Mouse (Mus musculus) MEL (cell line): ENCODE results near the gene Gm13539. TPM values are rescaled to one million over a fixed set of nuclear protein-coding genes. Genes with fewer than 3 reads are reported as not detected.

Experiments
- DNase-seq: peaks from one replicate; pipeline ENCODE4 v3.0.0; 2011; ENCODE audit warnings: low read depth, low spot score
- H3K27ac ChIP-seq: 2 replicates; pipeline ENCODE4 v1.5.1; 2012; ENCODE audit warnings: low read depth, mild to moderate bottlenecking, control low read depth, low read length, moderate library complexity; ENCODE audit not compliant: control insufficient read depth
- H3K27me3 ChIP-seq, 2 experiments: fragments of 150-350 bp in 1 of 2; sonication (generic) in 1 of 2; 2 replicates each; pipeline ENCODE4 v1.6.1; 2012; ENCODE audit warnings: low read length in 2 of 2, mild to moderate bottlenecking in 2 of 2, improper control_type of control experiment in 1 of 2, moderate library complexity in 1 of 2; ENCODE audit not compliant: insufficient read depth in 2 of 2, control insufficient read depth in 1 of 2
- H3K36me3 ChIP-seq, 2 experiments: 2 replicates each; pipeline ENCODE4 v1.6.1; 2012 to 2014; ENCODE audit warnings: low read length in 2 of 2, improper control_type of control experiment in 1 of 2, inconsistent platforms in 1 of 2, mild to moderate bottlenecking in 1 of 2; ENCODE audit not compliant: insufficient read depth in 2 of 2, control insufficient read depth in 1 of 2
- H3K4me1 ChIP-seq, 2 experiments: fragments of 150-350 bp in 1 of 2; sonication (generic) in 1 of 2; 2 replicates each; pipeline ENCODE4 v1.6.1; 2012; ENCODE audit warnings: low read length in 2 of 2, improper control_type of control experiment in 1 of 2, mild to moderate bottlenecking in 1 of 2; ENCODE audit not compliant: insufficient read depth in 2 of 2, control insufficient read depth in 1 of 2
- H3K4me3 ChIP-seq, 2 experiments: fragments of 150-350 bp in 1 of 2; sonication (generic) in 1 of 2; 2 replicates each; pipeline ENCODE4 v1.5.1; 2012; ENCODE audit warnings: low read depth in 2 of 2, low read length in 2 of 2, mild to moderate bottlenecking in 2 of 2, moderate library complexity in 2 of 2, control low read depth in 1 of 2, improper control_type of control experiment in 1 of 2; ENCODE audit not compliant: control insufficient read depth in 1 of 2, insufficient read depth in 1 of 2
- H3K79me2 ChIP-seq: 2 replicates; pipeline ENCODE4 v1.6.1; 2012; ENCODE audit warnings: mild to moderate bottlenecking, low read length, moderate library complexity; ENCODE audit not compliant: control insufficient read depth, poor library complexity, insufficient read depth
- H3K9ac ChIP-seq: 2 replicates; pipeline ENCODE4 v1.6.1; 2012; ENCODE audit warnings: low read depth, mild to moderate bottlenecking, control low read depth, low read length, moderate library complexity; ENCODE audit not compliant: control insufficient read depth, poor library complexity, severe bottlenecking
- H3K9me3 ChIP-seq: fragments of 150-350 bp; sonication (generic); replicated peaks from 2 replicates; pipeline ENCODE4 v1.6.1; 2012; ENCODE audit warnings: mild to moderate bottlenecking, low read length, improper control_type of control experiment, moderate library complexity; ENCODE audit not compliant: insufficient read depth
- CTCF ChIP-seq, 3 experiments: IDR thresholded peaks in 2 of 3; conservative IDR thresholded peaks in 1 of 3; 2 replicates each; pipeline ENCODE4 v1.5.1; 2011 to 2012; ENCODE audit warnings: low read length in 3 of 3, low read depth in 2 of 3, mild to moderate bottlenecking in 2 of 3, improper control_type of control experiment in 1 of 3, inconsistent platforms in 1 of 3, mixed read lengths in 1 of 3, moderate library complexity in 1 of 3; ENCODE audit not compliant: control insufficient read depth in 1 of 3, insufficient read depth in 1 of 3, poor library complexity in 1 of 3, severe bottlenecking in 1 of 3
- E2F4 ChIP-seq: IDR thresholded peaks from 2 replicates; pipeline ENCODE4 v1.6.1; 2011; ENCODE audit warnings: low read depth, low read length, improper control_type of control experiment, borderline replicate concordance
- ELF1 ChIP-seq: IDR thresholded peaks from 2 replicates; pipeline ENCODE4 v1.6.1; 2014; ENCODE audit warnings: low read depth, mild to moderate bottlenecking, inconsistent platforms, low read length, improper control_type of control experiment, moderate library complexity
- EP300 ChIP-seq, 2 experiments: IDR thresholded peaks; 2 replicates each; pipeline ENCODE4 v1.6.1; 2011; ENCODE audit warnings: improper control_type of control experiment in 2 of 2, low read length in 2 of 2, low read depth in 1 of 2, mild to moderate bottlenecking in 1 of 2
- ETS1 ChIP-seq: IDR thresholded peaks from 2 replicates; pipeline ENCODE4 v1.6.1; 2012; ENCODE audit warnings: low read depth, mild to moderate bottlenecking, inconsistent platforms, low read length, improper control_type of control experiment, moderate library complexity
- GATA1 ChIP-seq: IDR thresholded peaks from 2 replicates; pipeline ENCODE4 v1.6.1; 2011; ENCODE audit warnings: low read depth, low read length, improper control_type of control experiment
- HCFC1 ChIP-seq: IDR thresholded peaks from 2 replicates; pipeline ENCODE4 v1.6.1; 2012; ENCODE audit warnings: low read depth, mild to moderate bottlenecking, inconsistent platforms, low read length, improper control_type of control experiment, moderate library complexity
- JUND ChIP-seq: IDR thresholded peaks from 2 replicates; pipeline ENCODE4 v1.6.1; 2011; ENCODE audit warnings: low read depth, mild to moderate bottlenecking, improper control_type of control experiment, low read length
- KAT2A ChIP-seq: conservative IDR thresholded peaks from 2 replicates; pipeline ENCODE4 v1.6.1; 2012; ENCODE audit warnings: low read depth, low read length, improper control_type of control experiment, inconsistent platforms
- MAZ ChIP-seq: IDR thresholded peaks from 2 replicates; pipeline ENCODE4 v1.6.1; 2012; ENCODE audit warnings: low read depth, mild to moderate bottlenecking, inconsistent platforms, low read length, improper control_type of control experiment
- MEF2A ChIP-seq: IDR thresholded peaks from 2 replicates; pipeline ENCODE4 v1.6.1; 2014; ENCODE audit warnings: low read depth, mild to moderate bottlenecking, inconsistent platforms, low read length, improper control_type of control experiment; ENCODE audit not compliant: poor library complexity, insufficient replicate concordance, severe bottlenecking; ENCODE audit errors: extremely low read depth
- MXI1 ChIP-seq: IDR thresholded peaks from 2 replicates; pipeline ENCODE4 v1.6.1; 2011; ENCODE audit warnings: mild to moderate bottlenecking, low read depth, low read length, improper control_type of control experiment
- MYB ChIP-seq: IDR thresholded peaks from 2 replicates; pipeline ENCODE4 v1.6.1; 2011; ENCODE audit warnings: mild to moderate bottlenecking, low read depth, low read length, improper control_type of control experiment
- POLR2A ChIP-seq, 2 experiments: IDR thresholded peaks; 2 replicates each; pipeline ENCODE4 v1.6.1; 2011 to 2012; ENCODE audit warnings: low read length in 2 of 2, mild to moderate bottlenecking in 2 of 2, control low read depth in 1 of 2, improper control_type of control experiment in 1 of 2, low read depth in 1 of 2, moderate library complexity in 1 of 2; ENCODE audit not compliant: control insufficient read depth in 1 of 2, insufficient read depth in 1 of 2, poor library complexity in 1 of 2
- POLR2AphosphoS2 ChIP-seq: IDR thresholded peaks from 2 replicates; pipeline ENCODE4 v1.6.1; 2011; ENCODE audit warnings: low read length, improper control_type of control experiment
- POLR2AphosphoS5 ChIP-seq: IDR thresholded peaks from 2 replicates; pipeline ENCODE4 v1.6.1; 2012; ENCODE audit warnings: low read depth, borderline replicate concordance, mild to moderate bottlenecking, inconsistent platforms, low read length, moderate library complexity, mixed read lengths
- RAD21 ChIP-seq: IDR thresholded peaks from 2 replicates; pipeline ENCODE4 v1.6.1; 2011; ENCODE audit warnings: mild to moderate bottlenecking, low read depth, low read length, improper control_type of control experiment
- RCOR1 ChIP-seq: IDR thresholded peaks from 2 replicates; pipeline ENCODE4 v1.6.1; 2012; ENCODE audit warnings: low read depth, mild to moderate bottlenecking, inconsistent platforms, low read length, improper control_type of control experiment
- SIN3A ChIP-seq: IDR thresholded peaks from 2 replicates; pipeline ENCODE4 v1.6.1; 2012; ENCODE audit warnings: low read length, improper control_type of control experiment, inconsistent platforms
- TAL1 ChIP-seq: IDR thresholded peaks from 2 replicates; pipeline ENCODE4 v1.6.1; 2012; ENCODE audit warnings: mild to moderate bottlenecking, inconsistent platforms, low read length, moderate library complexity, mixed read lengths
- TCF12 ChIP-seq: IDR thresholded peaks from 2 replicates; pipeline ENCODE4 v1.6.1; 2014; ENCODE audit warnings: low read depth, mild to moderate bottlenecking, inconsistent platforms, low read length, improper control_type of control experiment, moderate library complexity
- UBTF ChIP-seq: IDR thresholded peaks from 2 replicates; pipeline ENCODE4 v1.6.1; 2012; ENCODE audit warnings: low read depth, mild to moderate bottlenecking, inconsistent platforms, low read length, improper control_type of control experiment, moderate library complexity, borderline replicate concordance; ENCODE audit not compliant: insufficient read depth
- USF1 ChIP-seq: IDR thresholded peaks from 2 replicates; pipeline ENCODE4 v1.6.1; 2014; ENCODE audit warnings: low read depth, mild to moderate bottlenecking, inconsistent platforms, low read length, improper control_type of control experiment, moderate library complexity
- USF2 ChIP-seq, 2 experiments: IDR thresholded peaks; 2 replicates each; pipeline ENCODE4 v1.6.1; 2011 to 2012; ENCODE audit warnings: improper control_type of control experiment in 2 of 2, low read length in 2 of 2, borderline replicate concordance in 1 of 2, inconsistent platforms in 1 of 2, low read depth in 1 of 2, mild to moderate bottlenecking in 1 of 2; ENCODE audit not compliant: insufficient read depth in 1 of 2
- ZC3H11A ChIP-seq: IDR thresholded peaks from 2 replicates; pipeline ENCODE4 v1.6.1; 2012; ENCODE audit warnings: low read depth, mild to moderate bottlenecking, inconsistent platforms, low read length, improper control_type of control experiment
- ZMIZ1 ChIP-seq: IDR thresholded peaks from 2 replicates; pipeline ENCODE4 v1.6.1; 2012; ENCODE audit warnings: low read depth, mild to moderate bottlenecking, inconsistent platforms, low read length, improper control_type of control experiment, moderate library complexity
- polyA plus RNA-seq, 2 experiments: library from polyadenylated mRNA; stranded (reverse) in 1 of 2; unstranded in 1 of 2; fragments of >175 nt in 1 of 2; fragments of >200 nt in 1 of 2; gene quantifications; 2 replicates each; pipeline versions ENCODE4 v1.2.1 to v1.2.4; 2012; ENCODE audit warnings: low replicate concordance in 2 of 2, low read depth in 1 of 2; ENCODE audit not compliant: insufficient read length in 2 of 2, insufficient read depth in 1 of 2, missing spikeins in 1 of 2
- total RNA-seq: library from RNA; depleted of rRNA; stranded (reverse); fragments of 300-350 nt; gene quantifications from 2 replicates; pipeline ENCODE4 v1.2.3, GENCODE M21; 2012

Gm13539 gene
- total and polyA plus RNA-seq, 3 experiments: not detected

- Histone ChIP-seq H3K27ac (no peak overlapping the region), H3K4me1 (no peaks in the 10 kb centered on the region), H3K9me3 (no peaks in the 10 kb centered on the region), H3K4me3 (no peak overlapping the region), H3K27me3 (peaks cover 1 to 8% of the 10 kb centered on the region in 2 experiments), H3K9ac (no peak overlapping the region), H3K36me3 (no peaks in the 10 kb centered on the region), H3K79me2 (no peaks in the 10 kb centered on the region)
- DNase-seq: no peak
- TF ChIP-seq POLR2A (IDR thresholded peaks at IDR 0.05; ENCODE audit: control insufficient read depth in 1 of 2, insufficient read depth in 1 of 2, low read depth in 1 of 2, low read length in 2 of 2, poor library complexity in 1 of 2): no peak
- TF ChIP-seq RCOR1: no peak
- TF ChIP-seq TAL1: no peak
- no peak for TF ChIP-seq UBTF
- TF ChIP-seq USF1: no peak
- TF ChIP-seq GATA1: no peak
- TF ChIP-seq ZMIZ1: no peak
- no peak for TF ChIP-seq ZC3H11A
- TF ChIP-seq KAT2A: no peak
- TF ChIP-seq HCFC1: no peak
- no peak for TF ChIP-seq ETS1
- TF ChIP-seq JUND: no peak
- no peak for TF ChIP-seq MXI1
- no peak for TF ChIP-seq MAZ
- TF ChIP-seq RAD21: no peak
- no peak for TF ChIP-seq CTCF (IDR thresholded peaks at IDR 0.05 in 2 of 3, conservative IDR thresholded peaks at IDR 0.05 in 1 of 3; ENCODE audit: control insufficient read depth in 1 of 3, insufficient read depth in 1 of 3, low read depth in 2 of 3, low read length in 3 of 3, poor library complexity in 1 of 3, severe bottlenecking in 1 of 3)
- no peak for TF ChIP-seq SIN3A
- no peak for TF ChIP-seq EP300 (IDR thresholded peaks at IDR 0.05; ENCODE audit: low read depth in 1 of 2, low read length in 2 of 2)
- TF ChIP-seq E2F4: no peak
- no peak for TF ChIP-seq ELF1
Measured at GRCm38 (mm10) chr2:25798065-25798464, 16.0 kb downstream of the Gm13539 start.

- no peaks in the 10 kb centered on the region for H3K4me1 ChIP-seq
- no peaks in the 10 kb centered on the region for H3K36me3 ChIP-seq
- no peaks in the 10 kb centered on the region for H3K9me3 ChIP-seq
- no peak overlapping the region for H3K4me3 ChIP-seq
- H3K79me2 ChIP-seq: no peaks in the 10 kb centered on the region
- no peak overlapping the region for H3K27ac ChIP-seq
- no peak overlapping the region for H3K9ac ChIP-seq
- TF ChIP-seq MEF2A: no peak
- no peak for TF ChIP-seq KAT2A
- no peak for TF ChIP-seq USF2 (IDR thresholded peaks at IDR 0.05; ENCODE audit: borderline replicate concordance in 1 of 2, insufficient read depth in 1 of 2, low read depth in 1 of 2, low read length in 2 of 2)
- no peak for TF ChIP-seq MYB
- no peak for TF ChIP-seq TCF12
- TF ChIP-seq E2F4: no peak
- no peak for TF ChIP-seq POLR2AphosphoS5
- TF ChIP-seq POLR2AphosphoS2: no peak
- no peak for TF ChIP-seq RCOR1
- DNase-seq: no peak
- H3K27me3 ChIP-seq: no peaks in the 10 kb centered on the region; a peak in 2 of 4 replicates
Measured at GRCm38 (mm10) chr2:25811711-25812110, 29.7 kb downstream of the Gm13539 start.
